Comparison of ENCODE assay signal across 8 mouse cellular contexts in the genomic region with DNA sequence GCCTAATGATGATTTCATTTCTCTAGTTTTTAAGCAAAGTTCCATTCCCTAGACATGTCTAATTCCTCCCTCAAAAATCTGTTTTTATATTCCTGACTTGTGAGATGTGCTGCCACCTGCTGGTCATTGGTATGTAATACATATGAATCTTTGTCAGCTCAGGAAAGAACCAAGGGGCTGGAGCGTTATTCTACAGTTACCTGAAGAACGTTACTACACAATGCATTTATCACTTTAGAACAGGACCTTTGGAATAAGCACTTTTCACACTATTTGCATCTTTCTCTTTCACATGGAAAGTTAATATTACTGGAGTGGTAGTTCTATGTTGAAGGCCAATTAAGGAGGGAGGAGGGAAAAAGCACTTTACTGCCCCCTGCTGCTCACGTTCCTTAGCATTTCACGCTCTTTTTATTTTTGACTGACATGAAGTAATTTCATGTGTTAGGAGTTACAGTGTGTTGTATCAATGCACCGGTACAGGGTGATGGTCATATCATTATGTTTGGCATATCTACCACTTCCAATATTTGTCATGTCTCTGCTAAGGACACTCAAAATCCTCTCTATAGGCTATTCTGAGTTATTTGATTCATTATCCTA. TPM values are rescaled to one million over a fixed set of nuclear protein-coding genes. Genes with fewer than 3 reads are reported as not detected.
A peak's percentile ranks its signal among the peaks of the same experiment; 100 is the strongest.
DNase-seq lines count a peak whose midpoint lies in the region; ATAC-seq and TF ChIP-seq lines count a peak whose summit lies in the region.

No protein-coding gene starts in this region.

- H3K4me1 ChIP-seq in forebrain, postnatal 0 days (ENCODE audit: insufficient read depth) = no peaks in the 10 kb centered on the region
- H3K4me1 ChIP-seq in hindbrain, embryonic 15.5 days (replicated peaks) = no peaks in the 10 kb centered on the region

- H3K4me2 ChIP-seq in forebrain, postnatal 0 days (ENCODE audit: low read depth) = peak overlapping the region; percentile 26
- H3K4me2 ChIP-seq in hindbrain, embryonic 15.5 days = peak overlapping the region; percentile 38

- no peaks in the 10 kb centered on the region for H3K27me3 ChIP-seq in forebrain, postnatal 0 days (ENCODE audit: insufficient read depth, low read length)
- no peaks in the 10 kb centered on the region for H3K27me3 ChIP-seq in hindbrain, embryonic 15.5 days

- no peak for DNase-seq in cerebellum, adult 11-12 months
- peak; percentile 75 for DNase-seq in c-Kit-positive CD71-positive TER-119-positive erythroid progenitor cells, embryonic 14.5 days (ENCODE audit: low spot score)
- peak; percentile 93 for DNase-seq in forebrain, postnatal 0 days
- DNase-seq in layer of hippocampus, postnatal 14 days (ENCODE audit: low spot score in 2 of 2) = peak; percentile 52 to 80
- DNase-seq in lung, postnatal 14 days = peak; percentile 77
- peak; percentile 83 for DNase-seq in retina, postnatal 1 day

- peak; percentile 63 for ATAC-seq in cerebellum, adult (ENCODE audit: insufficient number of reproducible peaks, low FRiP score, low TSS enrichment)
- peak; percentile 92 for ATAC-seq in forebrain, postnatal 0 days
- peak; percentile 77 for ATAC-seq in hindbrain, embryonic 15.5 days (ENCODE audit: low FRiP score, low read depth)

- H3K27ac ChIP-seq in forebrain, postnatal 0 days (ENCODE audit: low read depth, low read length) = no peak overlapping the region
- no peak overlapping the region for H3K27ac ChIP-seq in hindbrain, embryonic 15.5 days (replicated peaks)

- H3K4me3 ChIP-seq in forebrain, postnatal 0 days (ENCODE audit: low read depth, low read length) = no peak overlapping the region
- no peak overlapping the region for H3K4me3 ChIP-seq in hindbrain, embryonic 15.5 days

- WGBS in forebrain, postnatal 0 days = 2% methylated on average over 5 of the region's 5 CpGs
- 7% methylated on average over 5 of the region's 5 CpGs for WGBS in hindbrain, embryonic 15.5 days

- H3K9me3 ChIP-seq in forebrain, postnatal 0 days (ENCODE audit: low read length) = no peaks in the 10 kb centered on the region
- H3K9me3 ChIP-seq in hindbrain, embryonic 15.5 days = no peaks in the 10 kb centered on the region

- H3K9ac ChIP-seq in forebrain, postnatal 0 days = no peak overlapping the region
- no peak overlapping the region for H3K9ac ChIP-seq in hindbrain, embryonic 15.5 days

- peak; percentile 73 for TF ChIP-seq CTCF in forebrain, postnatal 0 days (IDR thresholded peaks at IDR 0.05; ENCODE audit: low read depth)

- H3K36me3 ChIP-seq in forebrain, postnatal 0 days (ENCODE audit: insufficient read depth) = no peaks in the 10 kb centered on the region
- no peaks in the 10 kb centered on the region for H3K36me3 ChIP-seq in hindbrain, embryonic 15.5 days

RNA-seq across cellular contexts. Expression of gene Mtap, which starts 7.5 kb away (rescaled TPM):
- total RNA-seq in forebrain, postnatal 0 days (2014; rRNA removed) = 8.1 and 10.9 TPM in 2 replicates
- polyA plus RNA-seq in forebrain, postnatal 0 days (2015; fragmentation: Nextera tagmentation; extraction: Ambion mirVana) = 17.0 and 18.0 TPM in 2 replicates
- polyA plus RNA-seq in hindbrain, embryonic 15.5 days (2015; fragmentation: Nextera tagmentation; extraction: Ambion mirVana) = 26.9 and 27.2 TPM in 2 replicates
- 10 to 100 TPM in 1 of 2 experiments, 1 to 10 TPM in 1; 9.9 to 11.4 TPM for total RNA-seq in layer of hippocampus, postnatal 14 days (2021)
